Mouse (Mus musculus): ENCODE measurements at regions not wholly inside any gene's neighbourhood (a gene's known extent, or its start where the extent isn't known, plus 50 kb on each side); places are given as distances from the start of the nearest gene placed in this dataset.

- no peak for ATAC-seq (ENCODE audit: insufficient read depth)
Measured at GRCm38 (mm10) chr17:84107946-84108686, 79.6 kb downstream of the Zfp36l2 start.

GRCm38 (mm10) chr17:84107497-84107896 is 80.2 kb downstream of the Zfp36l2 start:
- Histone ChIP-seq H3K36me3 (replicated peaks) (no peaks in the 10 kb centered on the region), H3K4me3 (replicated peaks) (no peak overlapping the region), H3K27ac (replicated peaks) (no peak overlapping the region; the same call in 1 of the 2 replicates), H3K27me3 (no peaks in the 10 kb centered on the region), H3K4me2 (no peak overlapping the region), H3K9me3 (replicated peaks) (no peaks in the 10 kb centered on the region), H3K4me1 (replicated peaks) (peaks cover 22% of the 10 kb centered on the region), H3K9ac (no peak overlapping the region)
- 58% methylated on average over 3 of the region's 3 CpGs for WGBS (ENCODE audit: insufficient replicate concordance)
- no peak for ATAC-seq (ENCODE audit: insufficient read depth)

More at GRCm38 (mm10) chr17:84107946-84108686, 79.6 kb downstream of the Zfp36l2 start:
- Histone ChIP-seq H3K4me3 (replicated peaks) (no peak overlapping the region), H3K36me3 (replicated peaks) (no peaks in the 10 kb centered on the region), H3K9ac (no peak overlapping the region), H3K4me1 (replicated peaks) (peaks cover 27% of the 10 kb centered on the region), H3K9me3 (replicated peaks) (no peaks in the 10 kb centered on the region), H3K27me3 (no peaks in the 10 kb centered on the region), H3K4me2 (no peak overlapping the region), H3K27ac (replicated peaks) (peak overlapping the region; percentile 19; the same call in 1 of the 2 replicates)
- WGBS (ENCODE audit: insufficient replicate concordance), result 68% methylated on average over 8 of the region's 8 CpGs

GRCm38 (mm10) chr17:84104242-84104641 is 83.5 kb downstream of the Zfp36l2 start:
- peaks cover 5% of the 10 kb centered on the region; the same call in 1 of the 2 replicates for H3K27me3 ChIP-seq
- no peak overlapping the region for H3K4me2 ChIP-seq
- no peak overlapping the region for H3K4me3 ChIP-seq (replicated peaks)
- no peak overlapping the region for H3K27ac ChIP-seq (replicated peaks)
- no peaks in the 10 kb centered on the region for H3K36me3 ChIP-seq (replicated peaks)
- no peaks in the 10 kb centered on the region for H3K9me3 ChIP-seq (replicated peaks)
- WGBS (ENCODE audit: insufficient replicate concordance), result 63% methylated on average over 7 of the region's 7 CpGs
- no peak for ATAC-seq (ENCODE audit: insufficient read depth)
- no peak overlapping the region for H3K9ac ChIP-seq
- peaks cover 22% of the 10 kb centered on the region for H3K4me1 ChIP-seq (replicated peaks)

- H3K27ac ChIP-seq (replicated peaks), result peak overlapping the region; percentile 33; the same call in 1 of the 2 replicates
- no peak overlapping the region for H3K9ac ChIP-seq
- peaks cover 14% of the 10 kb centered on the region for H3K27me3 ChIP-seq
- H3K4me3 ChIP-seq (replicated peaks), result no peak overlapping the region
- no peaks in the 10 kb centered on the region for H3K36me3 ChIP-seq (replicated peaks)
- H3K4me2 ChIP-seq, result no peak overlapping the region
- peaks cover 22% of the 10 kb centered on the region for H3K4me1 ChIP-seq (replicated peaks)
- no peaks in the 10 kb centered on the region for H3K9me3 ChIP-seq (replicated peaks)
- 0 out of 2 replicates have a peak, but pooled peaks have one; percentile 16 for ATAC-seq (ENCODE audit: insufficient read depth)
- WGBS (ENCODE audit: insufficient replicate concordance), result 47% methylated on average over 7 of the region's 7 CpGs
Measured at GRCm38 (mm10) chr17:84103344-84103743, 84.4 kb downstream of the Zfp36l2 start.

GRCm38 (mm10) chr17:84101652-84102051 is 86.1 kb downstream of the Zfp36l2 start:
- H3K36me3 ChIP-seq (replicated peaks), result no peaks in the 10 kb centered on the region
- 36% methylated on average over 1 of the region's 1 CpGs for whole genome bisulfite sequencing (ENCODE audit: insufficient replicate concordance)
- ATAC-seq (ENCODE audit: insufficient read depth), result no peak; the same call in 1 of the 2 replicates
- H3K4me1 ChIP-seq (replicated peaks), result peaks cover 21% of the 10 kb centered on the region
- H3K27ac ChIP-seq (replicated peaks), result peak overlapping the region; percentile 59; the same call in 1 of the 2 replicates
- H3K9me3 ChIP-seq (replicated peaks), result no peaks in the 10 kb centered on the region
- no peak overlapping the region for H3K4me3 ChIP-seq (replicated peaks)
- H3K4me2 ChIP-seq, result no peak overlapping the region
- no peak overlapping the region for H3K9ac ChIP-seq
- peaks cover 31% of the 10 kb centered on the region for H3K27me3 ChIP-seq

- Histone ChIP-seq H3K4me3 (replicated peaks) (no peak overlapping the region), H3K4me2 (no peak overlapping the region), H3K36me3 (replicated peaks) (no peaks in the 10 kb centered on the region), H3K4me1 (replicated peaks) (peaks cover 27% of the 10 kb centered on the region), H3K27me3 (peaks cover 42% of the 10 kb centered on the region), H3K9ac (no peak overlapping the region), H3K27ac (replicated peaks) (peak overlapping the region; percentile 59), H3K9me3 (replicated peaks) (no peaks in the 10 kb centered on the region)
- 21% methylated on average over 10 of the region's 10 CpGs for WGBS (ENCODE audit: insufficient replicate concordance)
- peak; percentile 25; the same call in 1 of the 2 replicates for ATAC-seq (ENCODE audit: insufficient read depth)
Measured at GRCm38 (mm10) chr17:84100523-84100922, 87.2 kb downstream of the Zfp36l2 start.

- Histone ChIP-seq H3K4me3 (replicated peaks) (no peak overlapping the region), H3K36me3 (replicated peaks) (no peaks in the 10 kb centered on the region), H3K9me3 (replicated peaks) (no peaks in the 10 kb centered on the region), H3K4me1 (replicated peaks) (peaks cover 27% of the 10 kb centered on the region), H3K27ac (replicated peaks) (no peak overlapping the region), H3K27me3 (peaks cover 50% of the 10 kb centered on the region), H3K9ac (no peak overlapping the region), H3K4me2 (no peak overlapping the region)
- ATAC-seq (ENCODE audit: insufficient read depth), result no peak
- WGBS (ENCODE audit: insufficient replicate concordance), result 57% methylated on average over 9 of the region's 9 CpGs
Measured at GRCm38 (mm10) chr17:84099737-84100136, 88.0 kb downstream of the Zfp36l2 start.

- no peak overlapping the region for H3K4me2 ChIP-seq
- no peak overlapping the region for H3K4me3 ChIP-seq (replicated peaks)
- H3K9ac ChIP-seq, result no peak overlapping the region
- H3K9me3 ChIP-seq (replicated peaks), result no peaks in the 10 kb centered on the region
- H3K4me1 ChIP-seq (replicated peaks), result peaks cover 24% of the 10 kb centered on the region
- H3K36me3 ChIP-seq (replicated peaks), result no peaks in the 10 kb centered on the region
- H3K27me3 ChIP-seq, result peaks cover 59% of the 10 kb centered on the region
- no peak for ATAC-seq (ENCODE audit: insufficient read depth)
- H3K27ac ChIP-seq (replicated peaks), result no peak overlapping the region
- WGBS (ENCODE audit: insufficient replicate concordance), result 75% methylated on average over 6 of the region's 6 CpGs
Measured at GRCm38 (mm10) chr17:84097871-84098430, 89.8 kb downstream of the Zfp36l2 start.

- H3K27me3 ChIP-seq, result peaks cover 59% of the 10 kb centered on the region
- H3K9ac ChIP-seq, result no peak overlapping the region
- 64% methylated on average over 13 of the region's 13 CpGs for WGBS (ENCODE audit: insufficient replicate concordance)
Measured at GRCm38 (mm10) chr17:84097286-84097685, 90.5 kb downstream of the Zfp36l2 start.

GRCm38 (mm10) chr17:84096345-84097260 is 91.1 kb downstream of the Zfp36l2 start:
- 8% methylated on average over 59 of the region's 59 CpGs for WGBS (ENCODE audit: insufficient replicate concordance)
- ATAC-seq (ENCODE audit: insufficient read depth), result no peak
- peak overlapping the region; percentile 65 for H3K4me2 ChIP-seq

More at GRCm38 (mm10) chr17:84097286-84097685, 90.5 kb downstream of the Zfp36l2 start:
- Histone ChIP-seq H3K4me2 (no peak overlapping the region), H3K36me3 (replicated peaks) (no peaks in the 10 kb centered on the region), H3K27ac (replicated peaks) (no peak overlapping the region), H3K9me3 (replicated peaks) (no peaks in the 10 kb centered on the region), H3K4me1 (replicated peaks) (peaks cover 22% of the 10 kb centered on the region), H3K4me3 (replicated peaks) (no peak overlapping the region)
- no peak for ATAC-seq (ENCODE audit: insufficient read depth)

More at GRCm38 (mm10) chr17:84096345-84097260, 91.1 kb downstream of the Zfp36l2 start:
- H3K27me3 ChIP-seq, result peaks cover 59% of the 10 kb centered on the region
- H3K27ac ChIP-seq (replicated peaks), result no peak overlapping the region
- peak overlapping the region; percentile 3; the same call in 1 of the 2 replicates for H3K9ac ChIP-seq
- H3K36me3 ChIP-seq (replicated peaks), result no peaks in the 10 kb centered on the region
- peak overlapping the region; percentile 39 for H3K4me3 ChIP-seq (replicated peaks)
- no peaks in the 10 kb centered on the region for H3K9me3 ChIP-seq (replicated peaks)
- H3K4me1 ChIP-seq (replicated peaks), result peaks cover 17% of the 10 kb centered on the region
